Mouse (Mus musculus) cortical plate, adult 2 months (tissue): ENCODE measurements at regions not wholly inside any gene's neighbourhood (a gene's known extent, or its start where the extent isn't known, plus 50 kb on each side); places are given as distances from the start of the nearest gene placed in this dataset.

Source experiments
- CTCF ChIP-seq: fragments of 200-500 bp; IDR thresholded peaks from 2 replicates; pipeline ENCODE4 v1.5.1; 2011; ENCODE audit warnings: mild to moderate bottlenecking, control low read depth, low read length; ENCODE audit not compliant: insufficient read depth; ENCODE audit errors: extremely low read depth
- POLR2A ChIP-seq: fragments of 200-500 bp; IDR thresholded peaks from 2 replicates; pipeline ENCODE4 v1.6.1; 2011; ENCODE audit warnings: mild to moderate bottlenecking, low read length, control low read depth; ENCODE audit not compliant: insufficient read depth; ENCODE audit errors: extremely low read depth

DNA sequence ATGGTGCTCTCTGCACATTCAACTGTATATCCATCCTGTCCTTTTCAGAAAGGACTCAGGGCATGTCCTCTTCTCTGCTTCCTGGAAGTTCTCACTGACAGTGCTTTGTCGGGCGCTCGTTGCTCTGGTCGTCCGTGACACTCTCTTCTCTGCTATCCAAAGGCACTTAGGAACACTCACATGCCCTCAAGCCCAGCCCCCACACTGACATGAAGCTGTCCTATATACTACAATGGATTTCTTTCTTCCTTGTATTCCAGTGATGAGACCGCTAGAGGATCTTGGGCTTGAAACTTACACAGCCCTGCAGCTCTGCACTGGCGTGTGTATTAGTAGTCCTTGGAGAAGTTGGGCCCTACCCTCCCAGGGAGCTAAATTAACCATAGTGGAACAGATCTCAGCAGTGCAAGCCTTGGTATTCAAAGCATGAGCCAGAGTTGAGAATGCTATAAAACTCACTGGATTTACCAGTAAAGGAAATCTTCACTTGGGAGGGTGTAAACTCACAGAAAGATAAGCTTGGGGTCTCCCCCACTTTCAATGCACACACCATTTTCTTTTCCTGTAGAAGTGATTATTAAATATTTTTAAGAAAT, 205.3 kb downstream of the Mreg start:
- TF ChIP-seq POLR2A, result no peak
- no peak for TF ChIP-seq CTCF
